Mouse (Mus musculus) midbrain, embryonic 11.5 days (tissue): ENCODE measurements around the gene Tmem150a. TPM values are rescaled to one million over a fixed set of nuclear protein-coding genes. Genes with fewer than 3 reads are reported as not detected.

Experiments
- ATAC-seq: fragments of 200-750 bp; cut with Nextera tagmentation; 2 replicates; pipeline ENCODE4 v1.8.0; 2017; ENCODE audit warnings: moderate TSS enrichment, moderate library complexity; ENCODE audit not compliant: low FRiP score
- DNase-seq: peaks from one replicate; pipeline ENCODE4 v3.0.0; 2015; ENCODE audit warnings: low spot score; ENCODE audit errors: missing footprints
- H3K27ac ChIP-seq: fragments of 300-500 bp; sonication (generic); 2 replicates; pipeline ENCODE4 v1.5.1; 2014; ENCODE audit warnings: low read depth, low read length
- H3K27me3 ChIP-seq: fragments of 300-500 bp; sonication (generic); 2 replicates; pipeline ENCODE4 v1.6.1; 2014; ENCODE audit warnings: mild to moderate bottlenecking, low read length, moderate library complexity, mixed read lengths; ENCODE audit not compliant: control insufficient read depth, insufficient read depth
- H3K36me3 ChIP-seq: fragments of 300-500 bp; sonication (generic); 2 replicates; pipeline ENCODE4 v1.6.1; 2014; ENCODE audit warnings: mild to moderate bottlenecking, low read length, moderate library complexity, mixed read lengths; ENCODE audit not compliant: control insufficient read depth, insufficient read depth
- H3K4me1 ChIP-seq: fragments of 300-500 bp; sonication (generic); 2 replicates; pipeline ENCODE4 v1.6.1; 2014; ENCODE audit warnings: low read length; ENCODE audit not compliant: control insufficient read depth, insufficient read depth
- H3K4me2 ChIP-seq: fragments of 300-500 bp; sonication (generic); 2 replicates; pipeline ENCODE4 v1.6.1; 2014; ENCODE audit warnings: mild to moderate bottlenecking, moderate library complexity
- H3K4me3 ChIP-seq: fragments of 300-500 bp; sonication (generic); 2 replicates; pipeline ENCODE4 v1.5.1; 2014; ENCODE audit warnings: low read depth, low read length
- H3K9ac ChIP-seq: fragments of 300-500 bp; sonication (generic); 2 replicates; pipeline ENCODE4 v1.6.1; 2014; ENCODE audit warnings: low read length
- H3K9me3 ChIP-seq: fragments of 300-500 bp; sonication (generic); 2 replicates; pipeline ENCODE4 v1.6.1; 2016; ENCODE audit warnings: low read length; ENCODE audit not compliant: control insufficient read depth
- WGBS: fragments of 180-500 bp; shearing (Covaris S2); extraction: QIAGEN DNeasy Blood & Tissue Kit; methylation state at CpG from one replicate; pipeline ENCODE4 v1.1.7; 2014; 5-methylcytosine and 5-hydroxymethylcytosine counted together
- polyA plus RNA-seq: library from polyadenylated mRNA; unstranded; fragments of >200 nt; fragmentation: Nextera tagmentation; extraction: Ambion mirVana; gene quantifications from 2 replicates; pipeline ENCODE4 v1.2.1, GENCODE M21; 2014

The Tmem150a gene
- polyA plus RNA-seq, 1 experiment from 2014 or later = 6.2 TPM

DNA sequence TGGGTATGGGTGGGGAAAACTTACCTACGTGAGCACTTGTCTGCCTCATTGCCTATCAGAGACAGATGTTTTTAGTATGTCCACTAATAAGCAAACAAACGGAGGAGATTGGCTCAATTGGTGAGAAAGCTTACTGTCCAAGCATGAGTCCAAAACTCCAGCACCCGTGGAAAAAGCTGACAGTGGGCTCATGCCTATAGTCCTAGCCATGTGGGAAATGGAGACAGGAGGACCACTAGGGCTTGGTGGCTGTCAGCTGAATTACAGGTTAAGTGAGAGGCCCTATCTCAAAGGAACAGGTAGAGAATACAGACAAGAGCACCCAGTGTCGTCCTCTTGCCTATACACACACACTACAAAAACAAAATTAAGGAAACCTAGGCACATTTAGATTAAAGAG, 9.0 kb upstream of the Tmem150a start:
- DNase-seq (no peak), ATAC-seq (0 out of 2 replicates have a peak, but pooled peaks have one; percentile 7)
- Histone ChIP-seq H3K27ac (no peak overlapping the region), H3K36me3 (peaks cover 5% of the 10 kb centered on the region; the same call in 1 of the 2 replicates), H3K27me3 (no peaks in the 10 kb centered on the region), H3K9ac (no peak overlapping the region), H3K4me3 (no peak overlapping the region), H3K9me3 (no peaks in the 10 kb centered on the region), H3K4me2 (no peak overlapping the region), H3K4me1 (peaks cover 21% of the 10 kb centered on the region)
- 82% methylated on average over 4 of the region's 4 CpGs for WGBS

DNA sequence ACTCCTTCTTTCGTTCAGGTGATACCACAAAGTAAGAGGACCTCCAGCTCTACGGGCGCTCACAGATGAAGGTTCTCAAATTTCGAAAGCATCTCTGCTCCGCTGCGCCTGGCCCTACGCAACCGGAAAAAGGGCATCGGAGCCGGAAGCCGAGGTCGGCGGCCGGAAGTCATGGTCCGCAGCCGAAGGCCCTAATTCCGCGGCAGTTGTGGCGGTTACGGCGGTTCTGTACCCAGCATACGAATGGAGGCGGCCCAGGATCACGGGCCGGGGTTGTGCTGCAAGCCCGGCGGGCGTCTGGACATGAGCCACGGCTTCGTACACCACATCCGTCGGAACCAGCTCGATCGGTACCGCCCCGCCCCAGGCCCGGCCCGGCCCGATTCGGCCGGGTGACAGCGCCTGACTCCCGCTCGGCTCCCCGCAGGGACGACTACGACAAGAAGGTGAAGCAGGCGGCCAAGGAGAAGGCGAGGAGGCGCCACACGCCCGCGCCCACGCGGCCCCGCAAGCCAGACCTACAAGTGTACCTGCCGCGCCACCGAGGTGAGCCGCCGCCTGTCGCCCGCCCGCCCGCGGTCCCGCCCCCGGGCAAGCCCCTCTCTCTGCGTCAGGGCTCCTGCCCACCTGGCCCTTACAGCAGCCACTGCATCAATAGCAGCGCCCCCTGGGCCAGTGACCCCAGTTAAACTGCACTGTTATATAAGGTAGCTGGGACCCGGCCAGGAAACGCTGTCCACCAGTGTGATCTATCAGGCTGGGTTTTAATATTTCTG, 7.9 kb upstream of the Tmem150a start, which contains the start of gene 0610030E20Rik:
Gene 0610030E20Rik (plus strand): TSS at position 152 of the 776 bp plus-strand sequence.
- Histone ChIP-seq H3K4me1 (peaks cover 21% of the 10 kb centered on the region), H3K9me3 (no peaks in the 10 kb centered on the region), H3K27ac (peak within 1 kb of the TSS; percentile 55; the same call in 1 of the 2 replicates), H3K9ac (peak within 1 kb of the TSS; percentile 93), H3K27me3 (no peaks in the 10 kb centered on the region), H3K4me3 (peak within 1 kb of the TSS; percentile 65), H3K36me3 (peaks cover 5% of the 10 kb centered on the region; the same call in 1 of the 2 replicates), H3K4me2 (peak within 1 kb of the TSS; percentile 55)
- under 1% methylated on average over 70 of the region's 72 CpGs for WGBS
- peak; percentile 95 for DNase-seq
- ATAC-seq = peak; percentile 69

DNA sequence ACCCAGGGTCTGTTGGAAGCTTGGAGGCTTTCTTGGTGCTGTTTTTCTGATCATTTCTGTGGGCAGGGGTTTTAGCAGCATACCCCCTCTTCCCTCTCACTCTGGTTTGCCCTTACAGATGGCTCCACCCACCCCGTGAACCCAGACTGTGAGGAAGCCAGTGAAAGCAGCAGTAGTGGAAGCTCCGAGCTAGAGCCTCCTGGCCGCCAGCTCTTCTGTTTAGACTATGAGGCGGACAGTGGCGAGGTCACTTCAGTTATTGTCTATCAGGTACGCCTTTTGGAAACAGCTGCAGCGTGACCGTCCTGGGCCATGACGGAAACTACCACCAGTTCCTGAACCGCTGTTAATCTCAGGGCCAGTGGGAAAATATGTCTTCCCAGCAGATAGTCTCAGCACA, 6.8 kb upstream of the Tmem150a start:
- peaks cover 21% of the 10 kb centered on the region for H3K4me1 ChIP-seq
- no peak overlapping the region for H3K9ac ChIP-seq
- peaks cover 5% of the 10 kb centered on the region; the same call in 1 of the 2 replicates for H3K36me3 ChIP-seq
- H3K9me3 ChIP-seq = no peaks in the 10 kb centered on the region
- H3K27ac ChIP-seq = no peak overlapping the region
- 0 out of 2 replicates have a peak overlapping the region, but pooled peaks have one; percentile 65 for H3K4me3 ChIP-seq
- WGBS = 82% methylated on average over 10 of the region's 10 CpGs
- H3K4me2 ChIP-seq = peak overlapping the region; percentile 55
- no peaks in the 10 kb centered on the region for H3K27me3 ChIP-seq
- ATAC-seq (no peak), DNase-seq (no peak)

GRCm38 (mm10) chr6:72350214-72350613, 5.0 kb upstream of the Tmem150a start:
- Histone ChIP-seq H3K9me3 (no peaks in the 10 kb centered on the region), H3K4me3 (no peak overlapping the region), H3K36me3 (peaks cover 5% of the 10 kb centered on the region; the same call in 1 of the 2 replicates), H3K9ac (no peak overlapping the region), H3K27ac (no peak overlapping the region), H3K4me2 (no peak overlapping the region), H3K4me1 (peaks cover 18% of the 10 kb centered on the region), H3K27me3 (no peaks in the 10 kb centered on the region)
- DNase-seq = no peak
- ATAC-seq = no peak
- 94% methylated on average over 2 of the region's 2 CpGs for WGBS

- no peaks in the 10 kb centered on the region for H3K27me3 ChIP-seq
- WGBS = 80% methylated on average over 5 of the region's 5 CpGs
- no peak overlapping the region for H3K9ac ChIP-seq
- ATAC-seq = no peak
- H3K4me2 ChIP-seq = no peak overlapping the region
- peaks cover 5% of the 10 kb centered on the region; the same call in 1 of the 2 replicates for H3K36me3 ChIP-seq
- H3K4me1 ChIP-seq = peaks cover 14% of the 10 kb centered on the region
- H3K4me3 ChIP-seq = no peak overlapping the region
- no peak for DNase-seq
- H3K27ac ChIP-seq = no peak overlapping the region
- H3K9me3 ChIP-seq = no peaks in the 10 kb centered on the region
Observed at GRCm38 (mm10) chr6:72352636-72353405, 2.4 kb upstream of the Tmem150a start.

GRCm38 (mm10) chr6:72354025-72354424, 1.2 kb upstream of the Tmem150a start:
- Histone ChIP-seq H3K27ac (no peak overlapping the region), H3K4me2 (no peak overlapping the region), H3K4me1 (peaks cover 6% of the 10 kb centered on the region), H3K27me3 (no peaks in the 10 kb centered on the region), H3K9ac (no peak overlapping the region), H3K36me3 (peaks cover 4% of the 10 kb centered on the region), H3K9me3 (no peaks in the 10 kb centered on the region), H3K4me3 (no peak overlapping the region)
- WGBS = 71% methylated on average over 1 of the region's 1 CpGs
- DNase-seq (no peak), ATAC-seq (no peak)

DNA sequence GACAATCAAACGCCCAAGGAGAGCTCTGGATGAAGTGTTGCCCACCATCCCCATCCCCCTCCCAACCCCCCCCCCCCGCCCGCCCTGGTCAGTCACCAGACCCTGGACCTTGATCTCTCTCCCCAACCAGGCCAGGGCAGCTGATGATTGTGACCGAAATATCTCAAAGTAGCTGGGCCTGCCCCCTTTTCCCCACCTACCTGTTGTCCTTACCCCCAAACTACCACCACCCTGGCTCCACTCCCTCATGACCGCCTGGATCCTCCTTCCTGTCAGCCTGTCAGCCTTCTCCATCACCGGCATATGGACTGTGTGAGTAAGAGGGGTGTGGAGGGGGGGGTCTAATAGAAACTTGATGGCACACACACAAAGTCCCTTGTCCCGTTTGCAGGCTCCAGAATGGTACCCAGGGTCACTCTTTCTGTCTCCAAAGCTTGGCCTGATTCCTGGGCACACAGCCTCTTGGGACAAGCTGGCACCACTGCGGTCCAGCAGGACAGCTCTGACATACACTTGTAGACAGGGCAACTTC, 820 bp downstream of the Tmem150a start:
- Histone ChIP-seq H3K36me3 (peaks cover 3% of the 10 kb centered on the region; the same call in 1 of the 2 replicates), H3K4me3 (peak overlapping the region; percentile 47), H3K9me3 (no peaks in the 10 kb centered on the region), H3K27ac (no peak overlapping the region), H3K9ac (peak overlapping the region; percentile 68), H3K4me2 (peak overlapping the region; percentile 93), H3K4me1 (peaks cover 6% of the 10 kb centered on the region), H3K27me3 (no peaks in the 10 kb centered on the region)
- DNase-seq (no peak), ATAC-seq (peak; percentile 30)
- 34% methylated on average over 8 of the region's 8 CpGs for WGBS

DNA sequence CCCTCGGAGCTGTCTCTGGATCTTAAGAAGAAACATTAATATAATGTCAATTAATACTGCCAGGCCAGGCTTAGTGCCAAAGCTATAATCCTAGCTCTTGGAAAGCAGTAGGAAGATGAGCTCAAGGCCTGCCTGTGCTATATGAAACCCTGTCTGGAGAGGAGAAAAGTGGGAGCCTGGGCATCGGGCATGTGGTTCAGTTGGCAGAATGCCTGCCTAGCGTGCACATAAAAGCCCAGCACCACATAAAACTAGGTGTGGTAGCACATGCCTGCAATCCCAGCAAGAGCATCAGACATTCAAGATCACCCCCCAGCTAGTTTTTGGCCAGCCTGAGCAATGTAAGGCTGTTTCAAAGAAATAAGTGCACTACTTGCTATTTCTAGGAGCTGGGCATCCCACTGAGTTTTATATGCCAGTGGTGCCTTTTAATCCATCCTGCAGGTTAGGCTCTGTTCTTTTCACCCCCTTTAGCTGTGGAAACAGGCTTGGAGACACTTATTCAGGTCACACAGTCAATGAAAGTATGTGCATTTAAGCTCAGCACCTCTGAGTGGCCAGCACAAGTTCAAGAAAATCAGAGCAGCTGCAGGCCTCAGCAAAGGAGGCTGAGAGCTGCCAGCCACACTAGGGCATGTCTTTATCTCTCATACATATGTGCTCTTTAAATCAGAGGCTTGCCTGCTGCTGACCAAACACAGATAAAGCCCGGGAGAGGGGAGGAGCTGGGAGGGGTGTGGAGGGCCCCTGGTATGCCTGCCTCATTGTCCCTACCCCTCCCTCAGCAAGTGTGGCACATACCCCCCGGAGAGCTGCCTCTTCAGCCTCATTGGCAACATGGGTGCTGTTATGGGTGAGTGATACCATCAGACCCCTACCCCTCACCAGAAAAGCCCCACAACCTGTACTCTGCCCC, 2.2 kb downstream of the Tmem150a start:
- H3K9ac ChIP-seq = no peak overlapping the region
- H3K36me3 ChIP-seq = peaks cover 2% of the 10 kb centered on the region; the same call in 1 of the 2 replicates
- H3K4me1 ChIP-seq = peaks cover 12% of the 10 kb centered on the region
- no peaks in the 10 kb centered on the region for H3K9me3 ChIP-seq
- ATAC-seq (no peak), DNase-seq (no peak)
- no peaks in the 10 kb centered on the region for H3K27me3 ChIP-seq
- no peak overlapping the region for H3K4me3 ChIP-seq
- H3K4me2 ChIP-seq = no peak overlapping the region
- no peak overlapping the region for H3K27ac ChIP-seq
- WGBS = 79% methylated on average over 5 of the region's 5 CpGs
